Mouse (Mus musculus) heart, adult 2 months (tissue): ENCODE measurements around the gene Tmem159. TPM values are rescaled to one million over a fixed set of nuclear protein-coding genes. Genes with fewer than 3 reads are reported as not detected.

ENCODE experiments used
- DNase-seq, 2 experiments: peaks; one replicate each; pipeline ENCODE4 v3.0.0; 2021
- H3K27ac ChIP-seq: fragments of 200-600 bp; 2 replicates; pipeline ENCODE4 v1.8.1; 2022
- H3K27me3 ChIP-seq: fragments of 200-500 bp; 2 replicates; pipeline ENCODE4 v1.6.1; 2012; ENCODE audit warnings: mild to moderate bottlenecking, low read length, inconsistent platforms, mixed read lengths; ENCODE audit not compliant: control insufficient read depth, insufficient read depth
- H3K36me3 ChIP-seq: fragments of 200-500 bp; 2 replicates; pipeline ENCODE4 v1.6.1; 2012; ENCODE audit warnings: low read length, inconsistent platforms; ENCODE audit not compliant: control insufficient read depth, insufficient read depth
- H3K4me1 ChIP-seq: fragments of 200-500 bp; 2 replicates; pipeline ENCODE4 v1.6.1; 2011; ENCODE audit warnings: low read length; ENCODE audit not compliant: control insufficient read depth, insufficient read depth
- H3K4me3 ChIP-seq: fragments of 200-600 bp; 2 replicates; pipeline ENCODE4 v1.8.1; 2022
- H3K79me2 ChIP-seq: fragments of 200-500 bp; replicated peaks from 2 replicates; pipeline ENCODE4 v1.6.1; 2012; ENCODE audit warnings: mild to moderate bottlenecking, inconsistent platforms, low read length, moderate library complexity, mixed read lengths; ENCODE audit not compliant: control insufficient read depth, insufficient read depth
- H3K9ac ChIP-seq: fragments of 200-500 bp; 2 replicates; pipeline ENCODE4 v1.6.1; 2012; ENCODE audit warnings: low read depth, mild to moderate bottlenecking, control low read depth, inconsistent platforms, low read length, mixed read lengths
- CTCF ChIP-seq: fragments of 200-600 bp; IDR thresholded peaks from 2 replicates; pipeline ENCODE4 v1.8.1; 2022; ENCODE audit warnings: antibody characterized with exemption, mild to moderate bottlenecking, moderate library complexity
- EP300 ChIP-seq: fragments of 200-500 bp; IDR thresholded peaks from 2 replicates; pipeline ENCODE4 v1.6.1; 2011; ENCODE audit warnings: low read depth, low read length, control low read depth; ENCODE audit not compliant: insufficient read depth
- POLR2A ChIP-seq: fragments of 200-500 bp; IDR thresholded peaks from 2 replicates; pipeline ENCODE4 v1.6.1; 2011; ENCODE audit warnings: mild to moderate bottlenecking, low read depth, low read length, control low read depth; ENCODE audit not compliant: insufficient read depth
- WGBS: fragments of 180-500 bp; shearing (Covaris S2); methylation state at CpG from one replicate; pipeline ENCODE4 v1.1.7; 2018; 5-methylcytosine and 5-hydroxymethylcytosine counted together
- intact Hi-C: fragments of 180-260 bp; cut with DNase I; formaldehyde crosslinking; loops from one replicate; pipeline ENCODE4 v1.15.1; 2025
- long read RNA-seq: library from polyadenylated mRNA; stranded (forward); transcript quantifications from one replicate; pipeline ENCODE4 v2.0.0, GENCODE M21; 2021
- polyA plus RNA-seq: library from polyadenylated mRNA; depleted of rRNA; stranded (reverse); fragments of >200 nt; gene quantifications from 2 replicates; pipeline ENCODE4 v1.2.3, GENCODE M21; 2012; rRNA removed
- total RNA-seq, 2 experiments: library from RNA; stranded (reverse); gene quantifications; 2 replicates each; pipeline ENCODE4 v1.2.3; 2021

The Tmem159 gene
- total RNA-seq, result 10 to 100 TPM; 22.2 to 24.1 TPM
- polyA plus RNA-seq, result 29.9 and 38.1 TPM in 2 replicates
- long read RNA-seq, transcript Tmem159-201 (5 exons, 1,484 nt), result major isoform, 23 of 27 reads
- long read RNA-seq, partial matches to known transcripts, result 3 of 27 reads
- long read RNA-seq, other reads (novel, unspliced or antisense), result 1 of 27 reads

DNA sequence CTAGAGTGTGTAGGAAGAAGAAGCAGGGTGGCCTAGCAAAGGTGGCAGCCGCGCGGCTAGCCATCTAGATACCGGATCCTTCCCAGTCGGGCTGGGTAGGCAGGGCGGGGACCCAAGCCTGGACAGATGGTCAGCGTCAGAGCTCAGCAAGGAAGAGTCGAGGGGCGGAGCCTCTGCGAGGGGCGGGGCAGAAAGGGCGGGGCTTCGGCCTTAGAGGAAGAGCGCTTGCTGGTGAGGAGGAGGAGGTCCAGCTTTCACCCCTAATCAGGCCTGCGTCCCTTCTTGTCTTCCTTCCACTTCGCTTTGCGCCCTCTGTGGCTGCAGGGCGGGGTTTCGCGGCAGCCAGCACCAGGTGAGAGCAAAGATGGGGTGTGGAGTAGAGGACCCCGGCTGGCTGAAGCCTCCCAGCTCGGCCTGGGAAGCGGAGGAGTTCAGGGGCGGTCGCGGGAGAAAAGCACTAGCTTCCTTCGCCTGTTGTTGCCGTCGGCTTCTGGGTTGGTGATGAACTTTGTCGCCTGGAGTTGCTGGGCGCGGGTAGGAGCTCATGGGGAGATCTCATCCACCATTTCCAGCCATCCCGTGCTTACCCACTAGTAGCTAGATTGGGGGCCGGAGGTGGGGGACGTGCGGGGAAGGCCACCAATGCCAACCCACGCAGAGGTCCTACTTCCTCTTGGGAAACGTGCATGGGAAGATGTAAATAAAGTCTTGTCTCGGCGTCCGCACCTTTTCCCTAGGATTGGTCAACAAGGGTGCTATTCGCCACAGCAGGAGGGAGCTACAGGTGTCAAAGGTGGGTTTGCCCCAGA, at the start of gene Tmem159:
Tmem159 (plus strand) TSS at position 190 of the 809 bp plus-strand sequence.
- DNase-seq, result peak; percentile 90 to 92
- Histone ChIP-seq H3K4me3 (peak within 1 kb of the TSS; percentile 77), H3K36me3 (peaks cover 9% of the 10 kb centered on the region; the same call in 1 of the 2 replicates), H3K27me3 (no peaks in the 10 kb centered on the region), H3K27ac (peak within 1 kb of the TSS; percentile 72), H3K9ac (peak within 1 kb of the TSS; percentile 78), H3K4me1 (peaks cover 1% of the 10 kb centered on the region; the same call in 1 of the 2 replicates), H3K79me2 (no peaks in the 10 kb centered on the region)
- TF ChIP-seq EP300, result no peak
- peak; percentile 92 for TF ChIP-seq POLR2A
- TF ChIP-seq CTCF, result 0 out of 2 replicates have a peak, but pooled peaks have one; percentile 7
- intact Hi-C loops, result loop anchor here (2.0 to 5.0 kb wide), 2 partner anchors 254 to 380 kb away; partner anchors contain the start of gene Thumpd1
- WGBS, result 1% methylated on average over 42 of the region's 42 CpGs

DNA sequence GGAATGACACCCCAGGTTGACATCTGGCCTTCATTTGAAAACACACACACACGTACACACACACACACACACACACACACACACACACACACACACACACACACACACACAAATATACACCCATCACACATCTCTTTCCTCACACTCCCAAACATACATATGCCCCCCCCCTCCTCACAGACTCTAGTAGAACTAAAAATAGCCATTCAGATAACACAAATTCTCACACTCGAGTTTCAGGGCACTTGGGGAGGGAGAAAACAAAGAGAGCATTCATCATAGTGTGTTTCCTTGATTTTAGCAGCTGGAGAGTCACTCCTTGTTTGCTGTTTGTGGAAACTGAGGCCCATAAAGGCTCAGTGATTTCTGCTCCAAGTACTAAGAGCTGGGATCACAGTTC, 48.1 kb upstream of the Tmem159 start:
- Histone ChIP-seq H3K27ac (peak overlapping the region; percentile 23; the same call in 1 of the 2 replicates), H3K9ac (no peak overlapping the region)
- intact Hi-C loops, result loop anchor here (10.0 kb wide), 1 partner anchor 379 kb away; no protein-coding TSS in a partner anchor

DNA sequence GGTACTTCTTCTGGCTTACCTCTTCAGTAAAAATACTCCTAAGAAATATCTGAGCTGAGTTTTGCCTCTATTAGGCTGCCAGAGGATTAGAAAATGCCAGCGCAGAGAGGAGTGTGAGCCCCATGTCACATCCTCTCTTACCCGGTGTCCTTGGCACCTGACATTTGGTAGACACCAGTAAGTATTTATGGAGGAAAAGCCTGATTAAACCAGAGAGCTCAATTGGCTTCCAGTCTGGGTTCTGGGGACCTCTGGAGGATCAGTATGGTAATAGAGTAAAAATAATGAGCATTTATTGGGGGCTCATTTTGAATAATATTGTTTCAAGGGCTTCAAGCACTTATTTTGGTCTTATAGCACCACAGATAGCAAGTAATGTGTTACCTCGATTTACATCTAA, 46.7 kb upstream of the Tmem159 start:
- intact Hi-C loops, result loop anchor here (1.0 to 10.0 kb wide), 2 partner anchors 206 to 381 kb away; no protein-coding TSS in a partner anchor
- DNase-seq, result no peak

More for the DNA sequence above, 48.1 kb upstream of the Tmem159 start:
- Histone ChIP-seq H3K4me1 (no peaks in the 10 kb centered on the region), H3K79me2 (no peaks in the 10 kb centered on the region), H3K27me3 (no peaks in the 10 kb centered on the region), H3K36me3 (no peaks in the 10 kb centered on the region; the same call in 1 of the 2 replicates), H3K4me3 (no peak overlapping the region)
- no peak for DNase-seq
- TF ChIP-seq CTCF (no peak), POLR2A (no peak), EP300 (no peak)
- 23% methylated on average over 2 of the region's 2 CpGs for WGBS

GRCm38 (mm10) chr7:120064045-120064444, 38.1 kb upstream of the Tmem159 start:
- Histone ChIP-seq H3K27me3 (no peaks in the 10 kb centered on the region), H3K79me2 (no peaks in the 10 kb centered on the region), H3K4me1 (no peaks in the 10 kb centered on the region), H3K9ac (no peak overlapping the region), H3K36me3 (no peaks in the 10 kb centered on the region), H3K27ac (no peak overlapping the region), H3K4me3 (no peak overlapping the region)
- intact Hi-C loops, result loop anchor here (2.0 kb wide), 1 partner anchor 215 kb away; no protein-coding TSS in a partner anchor
- no peak for TF ChIP-seq POLR2A
- peak; percentile 51 for TF ChIP-seq CTCF
- no peak for TF ChIP-seq EP300
- no peak for DNase-seq
- WGBS, result 69% methylated on average over 1 of the region's 1 CpGs

More for the DNA sequence above, 46.7 kb upstream of the Tmem159 start:
- no peak overlapping the region for H3K9ac ChIP-seq
- no peaks in the 10 kb centered on the region for H3K4me1 ChIP-seq
- H3K27me3 ChIP-seq, result no peaks in the 10 kb centered on the region
- 57% methylated on average over 3 of the region's 3 CpGs for WGBS
- no peak overlapping the region for H3K4me3 ChIP-seq
- TF ChIP-seq EP300 (no peak), CTCF (peak; percentile 63)
- H3K36me3 ChIP-seq, result no peaks in the 10 kb centered on the region; the same call in 1 of the 2 replicates
- no peaks in the 10 kb centered on the region for H3K79me2 ChIP-seq
- no peak overlapping the region for H3K27ac ChIP-seq

GRCm38 (mm10) chr7:120068114-120068513, 34.0 kb upstream of the Tmem159 start:
- Histone ChIP-seq H3K27me3 (no peaks in the 10 kb centered on the region), H3K79me2 (no peaks in the 10 kb centered on the region), H3K9ac (no peak overlapping the region), H3K27ac (no peak overlapping the region), H3K36me3 (no peaks in the 10 kb centered on the region), H3K4me1 (no peaks in the 10 kb centered on the region), H3K4me3 (no peak overlapping the region)
- no peak for TF ChIP-seq EP300
- TF ChIP-seq CTCF, result no peak
- no peak for TF ChIP-seq POLR2A
- intact Hi-C loops, result no loop called here
- DNase-seq, result no peak
- WGBS, result 89% methylated on average over 3 of the region's 3 CpGs

DNA sequence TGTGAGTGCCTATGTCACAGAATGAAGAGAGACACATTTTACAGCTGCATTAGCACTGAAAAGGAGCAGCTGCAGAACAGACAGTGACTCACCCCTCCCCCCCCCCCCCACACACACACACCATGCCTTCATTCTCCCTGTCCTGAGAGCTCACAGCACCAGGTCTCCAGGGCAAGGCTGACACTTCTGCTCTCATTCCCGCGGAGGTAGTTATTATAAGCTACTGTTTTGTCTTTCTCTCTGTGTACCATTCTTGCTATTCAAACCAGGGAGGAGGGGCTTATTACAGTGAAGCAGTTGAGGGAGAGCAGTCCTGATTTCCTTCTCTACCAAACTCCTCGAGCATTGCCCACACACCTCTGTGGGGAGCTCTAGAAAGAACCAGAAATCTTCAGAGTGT, 33.0 kb upstream of the Tmem159 start:
- no peak overlapping the region for H3K9ac ChIP-seq
- H3K4me1 ChIP-seq, result no peaks in the 10 kb centered on the region
- intact Hi-C loops, result no loop called here
- TF ChIP-seq POLR2A, result no peak
- no peak for TF ChIP-seq CTCF
- TF ChIP-seq EP300, result no peak
- DNase-seq, result no peak
- 19% methylated on average over 3 of the region's 3 CpGs for WGBS
- H3K4me3 ChIP-seq, result no peak overlapping the region
- H3K36me3 ChIP-seq, result no peaks in the 10 kb centered on the region
- no peaks in the 10 kb centered on the region for H3K27me3 ChIP-seq
- no peak overlapping the region for H3K27ac ChIP-seq
- H3K79me2 ChIP-seq, result no peaks in the 10 kb centered on the region
